Mouse (Mus musculus): Measurements from ENCODE around the gene Sstr2.
"Not testable (repeated sequence)": the region's sequence is repeated elsewhere in the genome, so short reads cannot be mapped to it uniquely, and the experiment has no call there.

The Sstr2 gene

DNA sequence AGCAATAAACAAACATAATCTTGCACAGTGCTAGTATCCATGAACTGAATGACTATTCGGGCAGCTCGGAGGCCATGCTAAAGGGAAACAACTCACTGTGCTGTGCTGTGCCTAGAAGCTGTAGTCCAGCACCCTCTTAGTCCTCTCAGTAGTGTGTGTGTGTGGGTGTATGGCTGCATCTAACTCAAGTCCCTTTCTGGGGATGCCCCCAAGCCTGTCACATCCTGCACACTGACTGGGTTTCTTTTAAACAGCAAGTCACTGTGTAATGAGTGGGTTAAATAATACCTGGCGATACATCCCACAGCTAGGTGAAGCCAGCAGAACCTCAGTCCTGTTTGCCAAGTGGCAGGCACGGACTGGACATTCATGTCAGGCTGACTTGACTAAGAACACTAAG is 39.6 kb downstream of the Sstr2 start:
- no peak for DNase-seq

- not testable (repeated sequence) for DNase-seq
Observed at GRCm38 (mm10) chr11:113660213-113660612, 41.1 kb downstream of the Sstr2 start.

DNA sequence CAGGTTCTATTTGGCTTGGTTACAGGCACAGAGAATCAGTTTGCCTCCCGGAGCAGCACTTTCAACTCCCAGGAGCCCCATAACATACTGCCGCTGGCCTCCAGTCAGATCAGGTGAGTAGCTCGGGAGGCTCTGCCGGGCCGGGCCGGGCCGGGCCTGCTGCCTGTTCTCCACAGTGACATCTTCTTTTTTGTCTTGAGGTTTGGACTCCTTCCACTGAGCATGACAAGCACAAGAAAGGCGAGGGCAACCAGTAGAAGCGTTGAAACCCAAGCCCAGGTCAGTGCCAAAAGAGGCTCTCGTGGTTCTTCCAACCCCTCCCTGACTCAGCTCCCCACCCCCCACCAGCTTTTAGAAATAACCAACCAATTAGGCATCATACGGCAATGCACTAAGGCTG is 41.8 kb downstream of the Sstr2 start:
- DNase-seq, result no peak

DNA sequence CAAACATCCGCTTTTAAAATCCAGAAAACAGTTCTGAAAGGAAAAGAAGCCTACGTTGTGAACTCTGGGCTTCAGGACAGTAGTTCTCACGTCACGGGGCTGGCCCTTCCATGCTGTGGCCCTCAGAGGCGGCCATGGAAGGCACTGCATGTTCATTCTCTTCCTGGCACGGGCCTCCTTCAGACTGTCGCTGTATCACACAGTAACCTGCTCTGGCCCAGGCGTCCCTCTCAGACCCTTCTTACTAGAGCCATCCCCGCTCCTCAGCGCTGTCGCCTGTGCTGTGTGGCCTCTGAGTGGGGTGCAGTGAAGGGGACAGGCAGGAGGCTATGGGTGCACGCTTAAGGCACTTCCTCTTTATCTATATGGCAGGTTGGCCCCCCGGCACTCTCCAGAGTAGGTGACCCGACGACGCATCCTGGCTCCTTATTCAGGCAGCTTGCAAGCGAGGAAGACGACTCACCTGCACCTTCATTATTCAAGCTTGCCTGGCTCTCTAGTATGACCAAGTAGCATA is 42.8 kb downstream of the Sstr2 start:
- DNase-seq, result no peak

- no peak for DNase-seq
Observed at GRCm38 (mm10) chr11:113664279-113664678, 45.1 kb downstream of the Sstr2 start.

DNA sequence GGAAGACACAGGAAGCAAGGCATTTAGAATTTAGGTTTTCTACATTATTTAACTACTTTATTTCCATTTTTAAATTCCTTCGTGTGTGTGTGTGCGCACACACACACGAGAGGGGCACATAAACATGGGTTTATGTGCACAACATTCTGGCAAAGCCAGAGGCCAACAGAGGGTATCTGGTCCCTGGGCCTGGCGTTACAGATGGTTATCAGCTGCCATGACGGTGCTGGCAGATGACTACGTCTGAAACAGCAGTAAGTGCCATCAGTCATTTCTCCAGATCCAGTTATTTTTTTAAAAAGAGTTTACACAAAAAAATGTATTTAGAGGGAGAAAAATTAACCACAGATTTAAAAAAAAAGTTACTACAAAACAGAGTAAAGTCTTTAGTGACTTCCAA is 47.1 kb downstream of the Sstr2 start:
- no peak for DNase-seq

- DNase-seq, result peak; percentile 35 to 62
Observed at GRCm38 (mm10) chr11:113666648-113667047, 47.5 kb downstream of the Sstr2 start.

DNA sequence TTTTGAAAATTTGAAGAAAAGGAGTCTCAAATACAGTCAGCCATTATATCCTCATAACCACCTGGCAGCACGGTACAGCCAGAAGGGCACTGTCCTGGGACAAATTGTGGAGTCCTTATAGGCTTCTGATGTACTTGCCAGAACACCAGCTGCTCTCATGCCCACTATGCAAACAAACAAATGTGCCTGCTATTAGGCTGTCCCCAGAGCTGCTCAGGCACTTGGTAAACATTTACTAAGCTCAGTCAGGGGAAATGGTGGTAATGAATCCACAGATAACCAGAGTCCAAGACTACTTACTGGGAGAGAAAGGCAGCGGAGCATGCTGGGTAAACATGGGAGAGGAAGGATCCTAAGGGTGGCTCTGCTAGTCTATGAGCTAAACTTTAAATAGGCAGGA is 48.0 kb downstream of the Sstr2 start:
- DNase-seq, result no peak

DNA sequence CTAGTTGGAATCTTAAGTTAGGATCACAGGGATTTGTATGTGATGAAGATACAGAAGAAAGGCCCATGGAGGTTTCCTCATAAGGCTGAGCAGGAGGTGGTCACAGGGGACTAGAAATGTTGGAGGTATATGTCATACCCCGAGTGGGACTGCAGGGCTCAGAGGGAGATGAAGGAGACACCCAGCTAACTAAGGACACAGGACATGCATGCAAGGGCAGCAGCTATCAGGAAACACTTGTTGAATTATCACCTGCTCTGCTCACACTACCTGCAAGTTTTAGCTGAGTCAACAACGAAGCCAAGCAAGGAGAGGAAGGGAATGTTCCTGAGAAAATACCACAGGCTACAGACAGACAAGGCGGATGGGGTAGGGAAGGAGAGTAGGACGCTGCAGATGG is 48.6 kb downstream of the Sstr2 start:
- DNase-seq, result no peak

GRCm38 (mm10) chr11:113668857-113669256 is 49.7 kb downstream of the Sstr2 start:
- no peak for DNase-seq

- no peak for DNase-seq
Observed at GRCm38 (mm10) chr11:113669711-113670110, 50.6 kb downstream of the Sstr2 start.

DNA sequence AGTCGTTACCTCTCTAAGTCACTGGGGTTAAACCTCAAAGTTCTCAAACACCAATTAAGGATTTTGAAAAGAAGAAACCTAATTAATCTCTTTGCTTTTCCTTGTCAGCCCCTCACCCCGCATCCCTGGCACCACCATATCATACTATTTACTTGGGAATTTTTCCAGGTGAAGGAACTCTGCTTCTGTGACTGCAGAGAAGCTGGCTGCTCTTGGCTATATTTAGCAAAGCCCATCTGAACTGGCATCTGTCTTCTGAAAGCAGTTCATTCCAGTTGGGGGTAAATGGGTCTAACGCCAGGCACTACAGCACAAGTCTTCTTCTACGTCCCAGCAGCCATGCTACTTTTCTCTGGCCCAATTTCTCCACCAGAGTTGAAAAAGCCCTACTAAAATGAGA is 54.5 kb downstream of the Sstr2 start:
- no peak for DNase-seq

DNA sequence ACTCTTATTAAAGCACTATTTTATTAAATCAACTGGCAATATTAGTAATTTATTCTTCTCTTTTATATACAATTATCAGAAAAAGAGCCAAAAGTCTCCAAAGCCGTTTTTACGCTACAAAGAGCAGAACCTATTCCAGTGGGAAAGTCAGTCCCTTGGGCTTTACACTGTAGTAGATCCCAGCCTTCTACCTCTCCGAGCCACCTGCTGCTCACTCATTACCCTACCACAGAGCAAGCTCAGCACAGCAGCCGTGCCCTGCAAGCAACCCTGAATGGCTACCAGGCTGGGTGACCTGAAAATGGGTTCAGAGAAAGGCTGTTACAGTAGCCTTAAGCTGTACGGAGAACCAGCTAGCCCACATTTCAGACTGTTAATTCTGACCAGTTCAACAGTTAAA is 55.5 kb downstream of the Sstr2 start:
- DNase-seq, result no peak

Data from lung, postnatal 4 days (tissue).